In genomic region chr1:82145256-82145655, GRCm38 (mm10) we compare ENCODE assay signal across 22 mouse cellular contexts.
DNase-seq lines count a peak whose midpoint lies in the region; ATAC-seq lines count a peak whose summit lies in the region.
"Had no signal": no experiment of that assay in that cellular context is flagged by ENCODE, and none has a peak within 500 bp of the region (broad histone marks: within the 10 kb centered on the region; RNA-seq: fewer than 3 reads in every experiment).

No protein-coding gene starts in this region.

- H3K36me3 ChIP-seq in midbrain, embryonic 13.5 days = no peaks in the 10 kb centered on the region
- H3K36me3 ChIP-seq: embryonic facial prominence, embryonic 10.5 days; embryonic facial prominence, embryonic 12.5 days; forebrain, embryonic 10.5 days; forebrain, embryonic 12.5 days had no signal

- no peaks in the 10 kb centered on the region for H3K9me3 ChIP-seq in midbrain, embryonic 13.5 days
- H3K9me3 ChIP-seq: embryonic facial prominence, embryonic 10.5 days; embryonic facial prominence, embryonic 12.5 days; forebrain, embryonic 10.5 days; forebrain, embryonic 12.5 days had no signal

- H3K4me1 ChIP-seq in midbrain, embryonic 13.5 days (replicated peaks) = no peaks in the 10 kb centered on the region
- H3K4me1 ChIP-seq: embryonic facial prominence, embryonic 12.5 days; forebrain, embryonic 10.5 days had no signal

- H3K4me3 ChIP-seq in midbrain, embryonic 13.5 days (replicated peaks) = no peak overlapping the region
- H3K4me3 ChIP-seq: embryonic facial prominence, embryonic 10.5 days; embryonic facial prominence, embryonic 12.5 days; forebrain, embryonic 10.5 days; forebrain, embryonic 12.5 days had no signal

- ATAC-seq in midbrain, embryonic 13.5 days = no peak
- ATAC-seq: activated CD4-positive, CD25-positive, alpha-beta regulatory T cell, adult 4 months; forebrain, embryonic 14.5 days; forebrain, embryonic 16.5 days; Patski had no signal

- H3K27ac ChIP-seq in midbrain, embryonic 13.5 days = no peak overlapping the region
- H3K27ac ChIP-seq: embryonic facial prominence, embryonic 10.5 days; embryonic facial prominence, embryonic 12.5 days; forebrain, embryonic 10.5 days; forebrain, embryonic 12.5 days had no signal

- peak; percentile 23 for DNase-seq in adrenal gland, postnatal 14 days
- DNase-seq in adrenal gland, adult 18-20 months (ENCODE audit: low spot score in 2 of 2) = no peak
- peak; percentile 46 for DNase-seq in Muller cell, postnatal 12 days (ENCODE audit: inconsistent ontology term)
- DNase-seq in adipocyte (ENCODE audit: low spot score) = peak; percentile 23
- peak; percentile 70 for DNase-seq in gonadal fat pad, adult 2 months (ENCODE audit: low read depth)
- no peak for DNase-seq in lung, postnatal 4 days
- DNase-seq: adrenal gland, postnatal 10 days; cerebellum, adult 11 months; cerebellum, adult 18-20 months; cerebellum, adult 8-10 months; cerebellum, adult 9-11 months; cerebellum, postnatal 14 days; cerebellum, postnatal 36 days had no signal

- no peaks in the 10 kb centered on the region for H3K27me3 ChIP-seq in midbrain, embryonic 13.5 days
- H3K27me3 ChIP-seq: embryonic facial prominence, embryonic 12.5 days; forebrain, embryonic 12.5 days; Patski had no signal

- no peak overlapping the region for H3K4me2 ChIP-seq in midbrain, embryonic 13.5 days (replicated peaks)
- H3K4me2 ChIP-seq: embryonic facial prominence, embryonic 12.5 days; forebrain, embryonic 12.5 days had no signal

- 88% methylated on average over 2 of the region's 2 CpGs for WGBS in midbrain, embryonic 13.5 days

- H3K9ac ChIP-seq in midbrain, embryonic 13.5 days (replicated peaks) = no peak overlapping the region
- H3K9ac ChIP-seq: embryonic facial prominence, embryonic 12.5 days; forebrain, embryonic 12.5 days had no signal

Comparison
In these comparisons a context has a peak if more than half of its experiments do, and no peak if none do; other contexts are left out.
1. DNase-seq: peak in adrenal gland, postnatal 14 days (single experiment), Muller cell, postnatal 12 days (single experiment), adipocyte (single experiment) and gonadal fat pad, adult 2 months (single experiment); none in adrenal gland, adult 18-20 months (0 of 2) and lung, postnatal 4 days (0 of 2).